Mouse (Mus musculus) testis, postnatal 14 days (tissue): ENCODE data around the gene Pcgf2.
"Not testable (repeated sequence)": the region's sequence is repeated elsewhere in the genome, so short reads cannot be mapped to it uniquely, and the experiment has no call there.

ENCODE experiments used
- DNase-seq: peaks from one replicate; pipeline ENCODE4 v3.0.0; 2021; ENCODE audit warnings: low spot score

The Pcgf2 gene

GRCm38 (mm10) chr11:97650341-97650740 lies 50.0 kb downstream of the Pcgf2 start:
- no peak for DNase-seq

GRCm38 (mm10) chr11:97648541-97648940 lies 51.8 kb downstream of the Pcgf2 start:
- not testable (repeated sequence) for DNase-seq

GRCm38 (mm10) chr11:97644834-97645233 lies 55.5 kb downstream of the Pcgf2 start:
- no peak for DNase-seq

- DNase-seq = no peak
These were observed 56.8 kb downstream of the Pcgf2 start for GRCm38 (mm10) chr11:97643380-97644055.

GRCm38 (mm10) chr11:97642746-97643145 lies 57.6 kb downstream of the Pcgf2 start:
- no peak for DNase-seq

GRCm38 (mm10) chr11:97641668-97642067 lies 58.6 kb downstream of the Pcgf2 start:
- no peak for DNase-seq
